Mouse (Mus musculus): ENCODE measurements around the gene Tas2r119. TPM values are rescaled to one million over a fixed set of nuclear protein-coding genes. Genes with fewer than 3 reads are reported as not detected.

Gene Tas2r119
- not detected in 2 replicates for polyA plus RNA-seq (2012; rRNA removed; ENCODE audit: low replicate concordance)

DNA sequence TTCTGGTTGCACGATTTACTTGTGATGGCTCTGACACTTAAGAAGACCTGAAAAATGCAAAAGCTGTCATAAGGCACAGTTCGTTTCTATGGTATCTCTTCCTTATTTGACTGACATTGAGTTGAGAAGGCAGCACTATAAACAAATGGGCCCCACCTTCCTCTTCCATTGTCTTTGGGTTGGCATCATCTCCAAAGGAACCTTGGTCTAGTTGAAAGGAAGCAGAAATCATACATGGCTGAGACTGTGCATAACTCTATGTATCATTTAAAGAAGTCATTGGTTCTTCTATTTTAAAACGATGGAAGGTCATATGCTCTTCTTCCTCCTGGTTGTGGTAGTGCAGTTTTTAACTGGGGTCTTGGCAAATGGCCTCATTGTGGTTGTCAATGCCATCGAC lies at the start of gene Tas2r119:
TSS of gene Tas2r119 (plus strand) at position 301 of the 400 bp plus-strand sequence.

Other genes starting within 250 kb of the Tas2r119 start
- gene Sema5a, start 67.5 kb downstream of the Tas2r119 start, polyA plus RNA-seq (2012; rRNA removed; ENCODE audit: low replicate concordance), result 6.5 and 10.6 TPM in 2 replicates